Mouse (Mus musculus) C2C12 (cell line): ENCODE data around the gene Snrnp35.

ENCODE experiments used
- CEBPB ChIP-seq: IDR thresholded peaks from one replicate; pipeline ENCODE4 v1.6.1; 2011; ENCODE audit warnings: low read depth, mild to moderate bottlenecking, control low read depth, moderate library complexity
- CTCF ChIP-seq: IDR thresholded peaks from one replicate; pipeline ENCODE4 v1.5.1; 2011; ENCODE audit not compliant: control insufficient read depth, insufficient read depth, insufficient read length
- MAX ChIP-seq: IDR thresholded peaks from one replicate; pipeline ENCODE4 v1.6.1; 2011; ENCODE audit warnings: mild to moderate bottlenecking, control low read depth
- MYOG ChIP-seq: IDR thresholded peaks from one replicate; pipeline ENCODE4 v1.6.1; 2011; ENCODE audit not compliant: control insufficient read depth, insufficient read length; ENCODE audit errors: extremely low read depth

GRCm38 (mm10) chr5:124454082-124454419 lies 28.9 kb upstream of the Snrnp35 start:
- TF ChIP-seq CTCF: no peak
- no peak for TF ChIP-seq MYOG
- no peak for TF ChIP-seq MAX
- TF ChIP-seq CEBPB: no peak
